9 mouse cellular contexts compared by ENCODE assay signal in the genomic region with DNA sequence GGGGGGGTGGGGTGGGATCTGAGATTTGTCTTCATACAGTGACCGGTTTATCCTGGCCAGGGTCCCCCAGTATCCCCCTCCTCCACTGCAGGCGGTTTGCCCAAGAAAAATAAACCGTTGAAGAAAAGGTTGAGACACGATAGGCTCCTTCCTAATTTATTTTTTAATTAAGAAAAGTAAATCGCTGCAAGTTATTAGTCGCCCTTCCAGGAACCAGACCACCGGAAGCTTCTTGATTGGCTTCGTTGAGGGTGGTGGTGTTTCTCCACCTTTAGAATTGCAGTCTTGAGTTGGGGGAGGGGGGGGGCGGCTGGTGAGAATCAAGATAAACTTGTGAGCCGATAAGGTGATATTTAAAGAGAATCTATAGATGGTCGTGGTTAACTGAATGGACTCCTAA. TPM values are rescaled to one million over a fixed set of nuclear protein-coding genes. Genes with fewer than 3 reads are reported as not detected.
DNase-seq lines count a peak whose midpoint lies in the region; ATAC-seq and TF ChIP-seq lines count a peak whose summit lies in the region.
"Had no signal": no experiment of that assay in that cellular context is flagged by ENCODE, and none has a peak within 500 bp of the region (broad histone marks: within the 10 kb centered on the region; RNA-seq: fewer than 3 reads in every experiment).

No protein-coding gene starts in this region.

- ATAC-seq in heart, postnatal 0 days (ENCODE audit: insufficient read depth, low read depth), result no peak
- ATAC-seq in intestine, embryonic 14.5 days (replicated peaks; ENCODE audit: low FRiP score, low TSS enrichment, low read depth), result no peak

- no peaks in the 10 kb centered on the region for H3K9me3 ChIP-seq in heart, postnatal 0 days (replicated peaks; ENCODE audit: control insufficient read depth, low read length)
- no peaks in the 10 kb centered on the region for H3K9me3 ChIP-seq in intestine, embryonic 14.5 days (ENCODE audit: control insufficient read depth, low read length)

- intact Hi-C loops in heart, postnatal 14 days (cut with DNase I), result no loop called here
- intact Hi-C loops in left cerebral cortex, postnatal 36 days (cut with DNase I), result loop anchor here (5.0 kb wide), 1 partner anchor 92 kb away; no protein-coding TSS in a partner anchor

- peaks cover 30% of the 10 kb centered on the region for H3K4me1 ChIP-seq in heart, postnatal 0 days (ENCODE audit: control insufficient read depth, insufficient read depth)
- peaks cover 29% of the 10 kb centered on the region for H3K4me1 ChIP-seq in intestine, embryonic 14.5 days (replicated peaks; ENCODE audit: control insufficient read depth, insufficient read depth, low read length)

- H3ac ChIP-seq in myocyte (ENCODE audit: control insufficient read depth, insufficient read length), result no peak overlapping the region

- peaks cover 14% of the 10 kb centered on the region for H3K36me3 ChIP-seq in heart, postnatal 0 days (replicated peaks; ENCODE audit: control insufficient read depth, insufficient read depth, low read length)
- H3K36me3 ChIP-seq in intestine, embryonic 14.5 days (ENCODE audit: control insufficient read depth, insufficient read depth, low read length), result peaks cover 13% of the 10 kb centered on the region
- H3K36me3 ChIP-seq in myocyte (ENCODE audit: control insufficient read depth, insufficient read depth), result no peaks in the 10 kb centered on the region

- TF ChIP-seq CTCF in heart, postnatal 0 days (IDR thresholded peaks at IDR 0.05; ENCODE audit: low read depth), result no peak

- TF ChIP-seq POLR2A in myocyte (IDR thresholded peaks at IDR 0.05; ENCODE audit: insufficient read length, low read depth), result no peak

- 2% methylated on average over 11 of the region's 11 CpGs for WGBS in heart, postnatal 0 days
- 2% methylated on average over 11 of the region's 11 CpGs for WGBS in intestine, embryonic 14.5 days

- DNase-seq in heart, postnatal 0 days (ENCODE audit: low spot score), result no peak
- DNase-seq in heart, postnatal 14 days, result no peak
- peak; percentile 44 for DNase-seq in embryo, embryonic 11 days
- DNase-seq in intestine, embryonic 14.5 days (ENCODE audit: low spot score), result peak; percentile 57
- DNase-seq in spleen, adult 18-20 months, result no peak
- no peak for DNase-seq in right cerebral cortex, adult 18-20 months
- DNase-seq in left cerebral cortex, postnatal 36 days (ENCODE audit: low spot score in 2 of 2), result no peak

- peak overlapping the region; percentile 62; the same call in 1 of the 2 replicates for H3K9ac ChIP-seq in heart, postnatal 0 days (replicated peaks; ENCODE audit: low read depth, low read length)
- H3K9ac ChIP-seq in intestine, embryonic 14.5 days (ENCODE audit: low read length), result peak overlapping the region; percentile 60

- H3K4me3 ChIP-seq in heart, postnatal 0 days (ENCODE audit: low read depth, low read length), result peak overlapping the region; percentile 82
- peak overlapping the region; percentile 48 for H3K4me3 ChIP-seq in intestine, embryonic 14.5 days (ENCODE audit: low read depth, low read length)
- H3K4me3 ChIP-seq in myocyte, result peak overlapping the region; percentile 71

- no peaks in the 10 kb centered on the region for H3K27me3 ChIP-seq in heart, postnatal 0 days (ENCODE audit: control insufficient read depth, insufficient read depth, low read length)
- peaks cover 6% of the 10 kb centered on the region for H3K27me3 ChIP-seq in intestine, embryonic 14.5 days (replicated peaks; ENCODE audit: control insufficient read depth, insufficient read depth, low read length)
- no peaks in the 10 kb centered on the region for H3K27me3 ChIP-seq in myocyte (ENCODE audit: control insufficient read depth, insufficient read depth, insufficient read length)

- H3K79me2 ChIP-seq in myocyte (ENCODE audit: control insufficient read depth, insufficient read depth), result peaks cover 26% of the 10 kb centered on the region

- peak overlapping the region; percentile 88 for H3K27ac ChIP-seq in heart, postnatal 0 days (ENCODE audit: low read depth)
- H3K27ac ChIP-seq in intestine, embryonic 14.5 days (ENCODE audit: low read depth), result peak overlapping the region; percentile 76

- no peak for TF ChIP-seq EP300 in heart, postnatal 0 days (IDR thresholded peaks at IDR 0.05; ENCODE audit: low read depth)

- peak overlapping the region; percentile 99 for H3K4me2 ChIP-seq in heart, postnatal 0 days (ENCODE audit: low read depth, low read length)
- H3K4me2 ChIP-seq in intestine, embryonic 14.5 days (ENCODE audit: low read length), result peak overlapping the region; percentile 91
- H3K4me2 ChIP-seq in myocyte (ENCODE audit: low read depth), result peak overlapping the region; percentile 95

TF ChIP-seq in myocyte, 11 proteins besides CTCF, POLR2A, EP300 and RAD21:
- TF ChIP-seq MYOD1 (IDR thresholded peaks at IDR 0.05; ENCODE audit: control insufficient read depth in 1 of 3, insufficient read length in 2 of 3, low read depth in 2 of 3), result no peak
- TF ChIP-seq SRF (IDR thresholded peaks at IDR 0.05; ENCODE audit: control insufficient read depth, insufficient read length, low read depth), result no peak
- no peak for TF ChIP-seq POLR2AphosphoS2 (IDR thresholded peaks at IDR 0.05; ENCODE audit: insufficient read length, low read depth)

RNA-seq across cellular contexts. Expression of a gene that starts 0.9 kb away (rescaled TPM):
- total RNA-seq in heart, postnatal 0 days (2014; rRNA removed; ENCODE audit: low replicate concordance), result 68.2 and 70.0 TPM in 2 replicates
- polyA plus RNA-seq in heart, postnatal 0 days (2015; fragmentation: Nextera tagmentation; extraction: Ambion mirVana), result 58.9 and 61.7 TPM in 2 replicates
- 10 to 100 TPM; 37.2 to 58.8 TPM for total RNA-seq in heart, postnatal 14 days (2021)
- 83.8 and 94.8 TPM in 2 replicates for polyA plus RNA-seq in intestine, embryonic 14.5 days (2014; fragmentation: Nextera tagmentation; extraction: Ambion mirVana)
- 36.6 TPM for polyA plus RNA-seq in myocyte (2012; fragmentation: generic; extraction: Trizol)
- 10 to 100 TPM; 41.8 to 55.4 TPM for total RNA-seq in left cerebral cortex, postnatal 36 days (2021)

RNA-seq across cellular contexts. Expression of a gene that starts 25.7 kb away (rescaled TPM):
- total RNA-seq in heart, postnatal 0 days (2014; rRNA removed; ENCODE audit: low replicate concordance), result 5.5 and 15.5 TPM in 2 replicates
- 13.6 and 17.6 TPM in 2 replicates for polyA plus RNA-seq in heart, postnatal 0 days (2015; fragmentation: Nextera tagmentation; extraction: Ambion mirVana)
- 10 to 100 TPM; 14.0 to 14.3 TPM for total RNA-seq in heart, postnatal 14 days (2021)
- polyA plus RNA-seq in intestine, embryonic 14.5 days (2014; fragmentation: Nextera tagmentation; extraction: Ambion mirVana), result 19.0 and 19.1 TPM in 2 replicates
- polyA plus RNA-seq in myocyte (2012; fragmentation: generic; extraction: Trizol), result 15.4 TPM
- total RNA-seq in left cerebral cortex, postnatal 36 days (2021), result 10 to 100 TPM; 23.7 to 32.4 TPM

RNA-seq across cellular contexts. Expression of a gene that starts 44.3 kb away (rescaled TPM):
- not detected in 2 replicates for total RNA-seq in heart, postnatal 0 days (2014; rRNA removed; ENCODE audit: low replicate concordance)
- not detected in 2 replicates for polyA plus RNA-seq in heart, postnatal 0 days (2015; fragmentation: Nextera tagmentation; extraction: Ambion mirVana)
- not detected for total RNA-seq in heart, postnatal 14 days (2021)
- not detected in 2 replicates for polyA plus RNA-seq in intestine, embryonic 14.5 days (2014; fragmentation: Nextera tagmentation; extraction: Ambion mirVana)
- not detected for polyA plus RNA-seq in myocyte (2012; fragmentation: generic; extraction: Trizol)
- not detected for total RNA-seq in left cerebral cortex, postnatal 36 days (2021)
- polyA plus RNA-seq: cortical plate, adult 2 months had no signal

Comparison
In these comparisons a context has a peak if more than half of its experiments do, and no peak if none do; other contexts are left out.
1. DNase-seq: peak in embryo, embryonic 11 days (single experiment) and intestine, embryonic 14.5 days (single experiment); none in heart, postnatal 0 days (single experiment), heart, postnatal 14 days (0 of 2), spleen, adult 18-20 months (0 of 2), right cerebral cortex, adult 18-20 months (single experiment) and left cerebral cortex, postnatal 36 days (0 of 2).
2. Peak in every context shown above with its lines, with median percentiles within 50 percentile points of each other: H3K4me2 ChIP-seq and H3K4me3 ChIP-seq.